Mouse (Mus musculus) stomach, embryonic 15.5 days (tissue): ENCODE data around the gene Adgrl3. TPM values are rescaled to one million over a fixed set of nuclear protein-coding genes. Genes with fewer than 3 reads are reported as not detected.

Source experiments
- ATAC-seq: fragments of 200-750 bp; cut with Nextera tagmentation; 2 replicates; pipeline ENCODE4 v1.8.0; 2017; ENCODE audit warnings: low read depth, moderate number of reproducible peaks, moderate TSS enrichment; ENCODE audit not compliant: insufficient read depth, low FRiP score
- H3K27ac ChIP-seq: fragments of 300-500 bp; sonication (generic); 2 replicates; pipeline ENCODE4 v1.5.1; 2015; ENCODE audit warnings: mild to moderate bottlenecking, inconsistent platforms
- H3K27me3 ChIP-seq: fragments of 300-500 bp; sonication (generic); replicated peaks from 2 replicates; pipeline ENCODE4 v1.6.1; 2015; ENCODE audit warnings: inconsistent platforms
- H3K36me3 ChIP-seq: fragments of 300-500 bp; sonication (generic); 2 replicates; pipeline ENCODE4 v1.6.1; 2015; ENCODE audit warnings: inconsistent platforms
- H3K4me1 ChIP-seq: fragments of 300-500 bp; sonication (generic); 2 replicates; pipeline ENCODE4 v1.6.1; 2015; ENCODE audit warnings: inconsistent platforms
- H3K4me2 ChIP-seq: fragments of 300-500 bp; sonication (generic); 2 replicates; pipeline ENCODE4 v1.6.1; 2015; ENCODE audit warnings: mild to moderate bottlenecking, inconsistent platforms
- H3K4me3 ChIP-seq: fragments of 300-500 bp; sonication (generic); replicated peaks from 2 replicates; pipeline ENCODE4 v1.5.1; 2015; ENCODE audit warnings: inconsistent platforms
- H3K9ac ChIP-seq: fragments of 300-500 bp; sonication (generic); 2 replicates; pipeline ENCODE4 v1.6.1; 2015; ENCODE audit warnings: inconsistent platforms
- H3K9me3 ChIP-seq: fragments of 300-500 bp; sonication (generic); 2 replicates; pipeline ENCODE4 v1.6.1; 2016; ENCODE audit warnings: inconsistent platforms
- WGBS: fragments of 180-500 bp; shearing (Covaris S2); methylation state at CpG from one replicate; pipeline ENCODE4 v1.1.7; 2015; 5-methylcytosine and 5-hydroxymethylcytosine counted together
- polyA plus RNA-seq: library from polyadenylated mRNA; unstranded; fragments of >200 nt; fragmentation: Nextera tagmentation; extraction: Ambion mirVana; gene quantifications from 2 replicates; pipeline ENCODE4 v1.2.1, GENCODE M21; 2015

Gene Adgrl3
- polyA plus RNA-seq, 1 experiment from 2014 or later: 17.5 TPM

GRCm38 (mm10) chr5:81077031-81077430 lies 57.1 kb downstream of the Adgrl3 start:
- H3K4me1 ChIP-seq: no peaks in the 10 kb centered on the region
- no peaks in the 10 kb centered on the region for H3K27me3 ChIP-seq
- H3K27ac ChIP-seq: no peak overlapping the region
- H3K9me3 ChIP-seq: no peaks in the 10 kb centered on the region
- no peak overlapping the region for H3K4me3 ChIP-seq
- ATAC-seq: no peak
- no peak overlapping the region for H3K4me2 ChIP-seq
- WGBS: 78% methylated on average over 7 of the region's 7 CpGs
- H3K36me3 ChIP-seq: no peaks in the 10 kb centered on the region
- no peak overlapping the region for H3K9ac ChIP-seq

- H3K4me3 ChIP-seq: no peak overlapping the region
- no peak overlapping the region for H3K9ac ChIP-seq
- no peaks in the 10 kb centered on the region for H3K36me3 ChIP-seq
- ATAC-seq: no peak
- H3K27ac ChIP-seq: no peak overlapping the region
- no peak overlapping the region for H3K4me2 ChIP-seq
- no peaks in the 10 kb centered on the region for H3K4me1 ChIP-seq
- 89% methylated on average over 1 of the region's 1 CpGs for WGBS
- no peaks in the 10 kb centered on the region for H3K9me3 ChIP-seq
- H3K27me3 ChIP-seq: no peaks in the 10 kb centered on the region
Measured at GRCm38 (mm10) chr5:81077990-81078389, 58.1 kb downstream of the Adgrl3 start.

- no peak overlapping the region for H3K4me2 ChIP-seq
- H3K36me3 ChIP-seq: no peaks in the 10 kb centered on the region
- H3K4me1 ChIP-seq: no peaks in the 10 kb centered on the region
- no peaks in the 10 kb centered on the region for H3K9me3 ChIP-seq
- 71% methylated on average over 5 of the region's 5 CpGs for WGBS
- H3K9ac ChIP-seq: no peak overlapping the region
- no peaks in the 10 kb centered on the region for H3K27me3 ChIP-seq
- no peak overlapping the region for H3K4me3 ChIP-seq
- no peak overlapping the region for H3K27ac ChIP-seq
- no peak for ATAC-seq
Measured at GRCm38 (mm10) chr5:81083698-81084360, 63.9 kb downstream of the Adgrl3 start.

- no peaks in the 10 kb centered on the region for H3K27me3 ChIP-seq
- 58% methylated on average over 4 of the region's 4 CpGs for WGBS
- no peak overlapping the region for H3K9ac ChIP-seq
- H3K4me1 ChIP-seq: no peaks in the 10 kb centered on the region
- H3K4me3 ChIP-seq: no peak overlapping the region
- no peak for ATAC-seq
- H3K9me3 ChIP-seq: no peaks in the 10 kb centered on the region
- no peak overlapping the region for H3K4me2 ChIP-seq
- no peaks in the 10 kb centered on the region for H3K36me3 ChIP-seq
- no peak overlapping the region for H3K27ac ChIP-seq
Measured at GRCm38 (mm10) chr5:81085152-81085551, 65.2 kb downstream of the Adgrl3 start.

- no peak for ATAC-seq
- no peaks in the 10 kb centered on the region for H3K36me3 ChIP-seq
- 82% methylated on average over 2 of the region's 2 CpGs for WGBS
- H3K4me1 ChIP-seq: no peaks in the 10 kb centered on the region
- H3K9ac ChIP-seq: no peak overlapping the region
- no peaks in the 10 kb centered on the region for H3K27me3 ChIP-seq
- H3K4me3 ChIP-seq: no peak overlapping the region
- no peak overlapping the region for H3K4me2 ChIP-seq
- H3K27ac ChIP-seq: no peak overlapping the region
- H3K9me3 ChIP-seq: no peaks in the 10 kb centered on the region
Measured at GRCm38 (mm10) chr5:81088667-81089066, 68.7 kb downstream of the Adgrl3 start.

GRCm38 (mm10) chr5:81094618-81095017 lies 74.7 kb downstream of the Adgrl3 start:
- H3K27ac ChIP-seq: no peak overlapping the region
- no peaks in the 10 kb centered on the region for H3K36me3 ChIP-seq
- H3K4me2 ChIP-seq: no peak overlapping the region
- no peaks in the 10 kb centered on the region for H3K4me1 ChIP-seq
- H3K9me3 ChIP-seq: no peaks in the 10 kb centered on the region
- no peak overlapping the region for H3K9ac ChIP-seq
- WGBS: 68% methylated on average over 3 of the region's 3 CpGs
- no peaks in the 10 kb centered on the region for H3K27me3 ChIP-seq
- H3K4me3 ChIP-seq: no peak overlapping the region
- no peak for ATAC-seq

GRCm38 (mm10) chr5:81097131-81097530 lies 77.2 kb downstream of the Adgrl3 start:
- ATAC-seq: no peak
- H3K27ac ChIP-seq: no peak overlapping the region
- no peaks in the 10 kb centered on the region for H3K27me3 ChIP-seq
- no peaks in the 10 kb centered on the region for H3K36me3 ChIP-seq
- 94% methylated on average over 4 of the region's 4 CpGs for WGBS
- H3K9me3 ChIP-seq: no peaks in the 10 kb centered on the region
- no peak overlapping the region for H3K4me3 ChIP-seq
- no peak overlapping the region for H3K4me2 ChIP-seq
- no peaks in the 10 kb centered on the region for H3K4me1 ChIP-seq
- no peak overlapping the region for H3K9ac ChIP-seq

GRCm38 (mm10) chr5:81107431-81107830 lies 87.5 kb downstream of the Adgrl3 start:
- no peak for ATAC-seq
- Histone ChIP-seq H3K9ac (no peak overlapping the region), H3K4me2 (no peak overlapping the region), H3K9me3 (no peaks in the 10 kb centered on the region), H3K4me1 (no peaks in the 10 kb centered on the region), H3K36me3 (no peaks in the 10 kb centered on the region), H3K4me3 (no peak overlapping the region), H3K27ac (no peak overlapping the region), H3K27me3 (no peaks in the 10 kb centered on the region)
- 79% methylated on average over 1 of the region's 1 CpGs for WGBS

- ATAC-seq: no peak
Measured at GRCm38 (mm10) chr5:81124483-81124882, 104.5 kb downstream of the Adgrl3 start.

GRCm38 (mm10) chr5:81127639-81128038 lies 107.7 kb downstream of the Adgrl3 start:
- ATAC-seq: no peak
- no peaks in the 10 kb centered on the region for H3K27me3 ChIP-seq
- no peaks in the 10 kb centered on the region for H3K9me3 ChIP-seq
- WGBS: 44% methylated on average over 3 of the region's 3 CpGs
- H3K27ac ChIP-seq: no peak overlapping the region
- no peak overlapping the region for H3K4me3 ChIP-seq
- H3K9ac ChIP-seq: no peak overlapping the region
- no peaks in the 10 kb centered on the region for H3K4me1 ChIP-seq
- H3K36me3 ChIP-seq: no peaks in the 10 kb centered on the region
- no peak overlapping the region for H3K4me2 ChIP-seq

More at GRCm38 (mm10) chr5:81124483-81124882, 104.5 kb downstream of the Adgrl3 start:
- Histone ChIP-seq H3K27ac (no peak overlapping the region), H3K4me3 (no peak overlapping the region), H3K9me3 (no peaks in the 10 kb centered on the region), H3K27me3 (no peaks in the 10 kb centered on the region), H3K9ac (no peak overlapping the region), H3K36me3 (no peaks in the 10 kb centered on the region), H3K4me1 (no peaks in the 10 kb centered on the region), H3K4me2 (no peak overlapping the region)
- 69% methylated on average over 4 of the region's 4 CpGs for WGBS

GRCm38 (mm10) chr5:81136394-81136793 lies 116.5 kb downstream of the Adgrl3 start:
- Histone ChIP-seq H3K36me3 (no peaks in the 10 kb centered on the region), H3K9ac (no peak overlapping the region), H3K27ac (no peak overlapping the region), H3K4me3 (no peak overlapping the region), H3K4me1 (no peaks in the 10 kb centered on the region), H3K9me3 (no peaks in the 10 kb centered on the region), H3K27me3 (no peaks in the 10 kb centered on the region), H3K4me2 (no peak overlapping the region)
- 89% methylated on average over 1 of the region's 1 CpGs for WGBS
- no peak for ATAC-seq

- Histone ChIP-seq H3K4me2 (no peak overlapping the region), H3K36me3 (no peaks in the 10 kb centered on the region), H3K27ac (no peak overlapping the region), H3K27me3 (no peaks in the 10 kb centered on the region), H3K9ac (no peak overlapping the region), H3K4me3 (no peak overlapping the region), H3K4me1 (no peaks in the 10 kb centered on the region), H3K9me3 (no peaks in the 10 kb centered on the region)
- no peak for ATAC-seq
- WGBS: 82% methylated on average over 12 of the region's 12 CpGs
Measured at GRCm38 (mm10) chr5:81155791-81156190, 135.9 kb downstream of the Adgrl3 start.

GRCm38 (mm10) chr5:81156281-81156680 lies 136.3 kb downstream of the Adgrl3 start:
- Histone ChIP-seq H3K27me3 (no peaks in the 10 kb centered on the region), H3K4me2 (no peak overlapping the region), H3K4me1 (no peaks in the 10 kb centered on the region), H3K36me3 (no peaks in the 10 kb centered on the region), H3K9ac (no peak overlapping the region), H3K9me3 (no peaks in the 10 kb centered on the region), H3K4me3 (no peak overlapping the region), H3K27ac (no peak overlapping the region)
- 37% methylated on average over 2 of the region's 2 CpGs for WGBS
- ATAC-seq: no peak
